Mouse (Mus musculus): Measurements from ENCODE around the gene Bet1l. TPM values are rescaled to one million over a fixed set of nuclear protein-coding genes. Genes with fewer than 3 reads are reported as not detected.
A peak's percentile ranks its signal among the peaks of the same experiment; 100 is the strongest.

The Bet1l gene
- polyA plus RNA-seq, 1 experiment from 2014 or later, result 47.2 TPM

DNA sequence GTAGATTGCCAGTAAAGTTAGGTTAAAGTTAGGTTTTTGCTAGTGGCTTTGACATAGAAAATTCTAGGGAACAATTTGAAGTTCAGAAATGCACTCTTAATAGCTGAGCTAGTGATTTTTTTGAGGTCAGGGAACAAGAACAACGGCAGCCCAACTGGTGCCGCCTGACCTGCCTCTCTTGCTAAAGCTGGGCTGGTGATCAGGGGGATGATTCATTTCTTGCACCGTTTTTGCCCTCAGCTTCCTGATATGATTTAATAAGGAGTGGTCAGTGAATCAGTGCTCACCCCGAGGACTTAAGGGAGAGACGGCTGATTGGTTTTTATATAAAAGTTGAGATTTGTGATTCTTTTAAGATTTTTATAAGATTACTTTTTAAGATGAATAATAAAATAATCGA lies 25.9 kb downstream of the Bet1l start:
- no peaks in the 10 kb centered on the region for H3K9me3 ChIP-seq (replicated peaks; ENCODE audit: control insufficient read depth, low read length)
- H3K4me1 ChIP-seq (ENCODE audit: control insufficient read depth, insufficient read depth, low read length), result no peaks in the 10 kb centered on the region
- H3K4me3 ChIP-seq (ENCODE audit: low read depth, low read length), result no peak overlapping the region
- no peak for DNase-seq (ENCODE audit: low spot score)
- H3K27ac ChIP-seq (ENCODE audit: low read depth, low read length), result no peak overlapping the region
- H3K4me2 ChIP-seq (ENCODE audit: low read length), result no peak overlapping the region
- no peaks in the 10 kb centered on the region for H3K36me3 ChIP-seq (ENCODE audit: control insufficient read depth, insufficient read depth, low read length)
- no peak for ATAC-seq
- H3K9ac ChIP-seq (ENCODE audit: low read length), result no peak overlapping the region
- WGBS, result 80% methylated on average over 6 of the region's 6 CpGs
- no peaks in the 10 kb centered on the region; the same call in 1 of the 2 replicates for H3K27me3 ChIP-seq (replicated peaks; ENCODE audit: control insufficient read depth, insufficient read depth, low read length)

DNA sequence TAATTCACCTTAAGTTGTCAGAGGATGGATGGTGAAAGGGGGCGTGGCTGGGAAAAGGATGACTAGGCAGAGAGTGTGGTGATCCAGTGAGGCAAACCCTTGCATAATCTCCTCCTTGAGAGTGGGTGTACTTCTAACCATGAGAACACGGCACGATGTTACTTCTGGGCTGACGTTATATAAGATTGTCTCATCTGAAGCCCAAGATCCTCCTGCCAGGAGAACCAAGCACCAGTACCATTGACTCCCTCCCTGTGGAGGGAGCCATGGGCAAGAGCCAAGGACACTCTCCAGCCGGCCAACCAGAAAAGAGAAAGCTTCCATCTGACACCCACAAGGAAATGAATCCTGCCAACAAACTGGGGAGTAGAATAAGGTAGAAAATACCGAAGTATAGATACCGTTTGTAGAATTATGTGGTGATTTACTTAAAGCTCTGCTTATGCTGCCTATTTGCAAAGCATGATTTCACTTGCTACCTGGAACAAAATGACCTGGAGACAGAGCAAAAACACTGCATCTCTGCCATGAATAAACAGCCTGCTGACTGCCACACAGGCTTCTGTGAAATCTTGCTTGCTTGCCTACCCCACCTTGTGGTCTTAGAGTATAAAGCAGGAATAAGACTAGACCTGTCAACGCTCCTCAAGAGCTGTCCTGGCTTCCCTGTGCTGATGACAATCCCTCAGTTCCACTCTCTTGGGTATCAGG lies 29.1 kb downstream of the Bet1l start:
- WGBS, result 45% methylated on average over 8 of the region's 8 CpGs
- Histone ChIP-seq H3K4me3 (ENCODE audit: low read depth, low read length) (no peak overlapping the region), H3K27me3 (replicated peaks; ENCODE audit: control insufficient read depth, insufficient read depth, low read length) (no peaks in the 10 kb centered on the region; the same call in 1 of the 2 replicates), H3K9ac (ENCODE audit: low read length) (no peak overlapping the region), H3K4me2 (ENCODE audit: low read length) (no peak overlapping the region), H3K9me3 (replicated peaks; ENCODE audit: control insufficient read depth, low read length) (no peaks in the 10 kb centered on the region), H3K27ac (ENCODE audit: low read depth, low read length) (no peak overlapping the region), H3K4me1 (ENCODE audit: control insufficient read depth, insufficient read depth, low read length) (no peaks in the 10 kb centered on the region), H3K36me3 (ENCODE audit: control insufficient read depth, insufficient read depth, low read length) (no peaks in the 10 kb centered on the region)
- DNase-seq (ENCODE audit: low spot score) (peak; percentile 66), ATAC-seq (no peak)

DNA sequence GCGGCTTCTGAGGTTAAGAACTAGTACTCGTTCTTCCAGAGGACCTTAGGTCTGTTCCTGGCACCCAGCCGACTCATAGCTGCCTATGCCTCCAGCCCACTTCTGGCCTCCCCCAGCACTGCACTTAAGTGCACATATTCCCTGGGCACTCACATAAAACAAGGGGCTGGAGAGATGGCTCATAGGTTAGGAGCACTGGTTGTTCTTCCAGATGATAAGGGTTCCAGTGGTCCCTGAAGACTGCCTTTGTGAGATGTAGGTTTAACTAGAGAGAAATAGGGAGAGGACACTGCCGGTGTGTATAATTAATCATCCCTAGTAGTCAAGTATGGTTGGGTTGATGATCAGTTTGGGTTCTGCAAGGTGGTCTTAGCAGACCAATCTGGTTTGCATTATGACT lies 34.6 kb downstream of the Bet1l start:
- Histone ChIP-seq H3K4me1 (ENCODE audit: control insufficient read depth, insufficient read depth, low read length) (no peaks in the 10 kb centered on the region), H3K36me3 (ENCODE audit: control insufficient read depth, insufficient read depth, low read length) (no peaks in the 10 kb centered on the region; the same call in 1 of the 2 replicates), H3K9ac (ENCODE audit: low read length) (no peak overlapping the region), H3K27me3 (replicated peaks; ENCODE audit: control insufficient read depth, insufficient read depth, low read length) (no peaks in the 10 kb centered on the region; the same call in 1 of the 2 replicates), H3K9me3 (replicated peaks; ENCODE audit: control insufficient read depth, low read length) (no peaks in the 10 kb centered on the region), H3K27ac (ENCODE audit: low read depth, low read length) (no peak overlapping the region), H3K4me3 (ENCODE audit: low read depth, low read length) (no peak overlapping the region), H3K4me2 (ENCODE audit: low read length) (no peak overlapping the region)
- 94% methylated on average over 4 of the region's 4 CpGs for WGBS
- DNase-seq (ENCODE audit: low spot score) (no peak), ATAC-seq (no peak)

DNA sequence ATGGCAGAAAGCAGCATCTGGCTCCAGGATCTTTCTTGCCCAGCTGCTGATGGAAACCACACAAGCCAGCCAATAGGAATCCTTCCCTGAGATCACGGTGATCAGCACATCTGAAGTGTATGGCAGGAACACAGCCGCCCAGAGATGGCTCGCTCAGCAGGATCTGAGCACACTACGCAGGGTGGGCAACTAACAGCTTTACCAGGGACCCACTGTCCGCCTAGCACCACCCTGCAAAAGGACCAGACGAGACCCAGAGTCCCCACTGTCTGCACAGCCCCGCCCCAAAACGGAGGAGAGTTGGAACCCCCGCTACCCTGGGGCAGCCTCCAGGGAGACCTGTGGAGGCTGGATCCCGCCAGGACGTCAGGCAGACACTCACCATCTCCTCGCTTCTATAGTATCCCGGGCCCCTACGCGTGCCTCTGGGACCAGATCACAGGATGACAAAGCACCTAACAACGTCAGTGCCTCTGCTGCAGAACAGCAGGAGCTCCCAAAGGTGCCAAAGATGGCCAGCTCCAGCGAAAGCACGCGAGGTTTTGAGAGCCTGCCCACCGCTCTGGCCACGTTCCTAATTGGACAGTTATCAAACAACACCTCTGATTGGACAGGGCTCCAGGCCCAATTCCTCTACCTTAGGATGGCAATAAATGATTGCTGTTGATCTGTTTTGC lies 35.6 kb downstream of the Bet1l start, which contains the start of gene Zfp941:
Zfp941 (minus strand) TSS at position 526 of the 677 bp plus-strand sequence.
- Histone ChIP-seq H3K27me3 (replicated peaks; ENCODE audit: control insufficient read depth, insufficient read depth, low read length) (no peaks in the 10 kb centered on the region; the same call in 1 of the 2 replicates), H3K4me1 (ENCODE audit: control insufficient read depth, insufficient read depth, low read length) (no peaks in the 10 kb centered on the region), H3K4me2 (ENCODE audit: low read length) (peak within 1 kb of the TSS; percentile 72), H3K9me3 (replicated peaks; ENCODE audit: control insufficient read depth, low read length) (no peaks in the 10 kb centered on the region), H3K36me3 (ENCODE audit: control insufficient read depth, insufficient read depth, low read length) (no peaks in the 10 kb centered on the region; the same call in 1 of the 2 replicates), H3K9ac (ENCODE audit: low read length) (peak within 1 kb of the TSS; percentile 70), H3K4me3 (ENCODE audit: low read depth, low read length) (peak within 1 kb of the TSS; percentile 48), H3K27ac (ENCODE audit: low read depth, low read length) (peak within 1 kb of the TSS; percentile 80)
- ATAC-seq (peak; percentile 92), DNase-seq (ENCODE audit: low spot score) (peak; percentile 87)
- WGBS, result 1% methylated on average over 21 of the region's 21 CpGs

DNA sequence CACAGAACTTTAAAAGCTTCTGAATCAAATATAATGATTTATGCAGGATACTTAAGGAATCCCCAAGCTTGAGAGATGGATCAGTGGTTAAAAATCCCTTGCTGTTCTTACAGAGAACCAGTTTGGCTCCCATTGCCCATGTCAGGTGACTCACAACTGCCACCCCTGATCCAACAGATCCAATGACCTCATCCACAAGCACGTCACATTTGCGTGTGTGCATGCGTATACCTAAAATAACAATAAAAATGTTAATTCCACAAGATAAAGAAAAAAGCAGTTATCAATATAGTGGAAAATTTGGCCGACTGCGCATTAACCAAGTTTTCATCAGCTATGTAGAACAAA lies 36.1 kb downstream of the Bet1l start:
- H3K4me2 ChIP-seq (ENCODE audit: low read length), result peak overlapping the region; percentile 72
- no peaks in the 10 kb centered on the region for H3K9me3 ChIP-seq (replicated peaks; ENCODE audit: control insufficient read depth, low read length)
- H3K36me3 ChIP-seq (ENCODE audit: control insufficient read depth, insufficient read depth, low read length), result no peaks in the 10 kb centered on the region; the same call in 1 of the 2 replicates
- peak overlapping the region; percentile 48 for H3K4me3 ChIP-seq (ENCODE audit: low read depth, low read length)
- 0 out of 2 replicates have a peak overlapping the region, but pooled peaks have one; percentile 80 for H3K27ac ChIP-seq (ENCODE audit: low read depth, low read length)
- H3K27me3 ChIP-seq (replicated peaks; ENCODE audit: control insufficient read depth, insufficient read depth, low read length), result no peaks in the 10 kb centered on the region
- H3K9ac ChIP-seq (ENCODE audit: low read length), result peak overlapping the region; percentile 70
- 42% methylated on average over 5 of the region's 5 CpGs for WGBS
- DNase-seq (ENCODE audit: low spot score), result no peak
- H3K4me1 ChIP-seq (ENCODE audit: control insufficient read depth, insufficient read depth, low read length), result no peaks in the 10 kb centered on the region
- ATAC-seq, result 0 out of 2 replicates have a peak, but pooled peaks have one; percentile 10

DNA sequence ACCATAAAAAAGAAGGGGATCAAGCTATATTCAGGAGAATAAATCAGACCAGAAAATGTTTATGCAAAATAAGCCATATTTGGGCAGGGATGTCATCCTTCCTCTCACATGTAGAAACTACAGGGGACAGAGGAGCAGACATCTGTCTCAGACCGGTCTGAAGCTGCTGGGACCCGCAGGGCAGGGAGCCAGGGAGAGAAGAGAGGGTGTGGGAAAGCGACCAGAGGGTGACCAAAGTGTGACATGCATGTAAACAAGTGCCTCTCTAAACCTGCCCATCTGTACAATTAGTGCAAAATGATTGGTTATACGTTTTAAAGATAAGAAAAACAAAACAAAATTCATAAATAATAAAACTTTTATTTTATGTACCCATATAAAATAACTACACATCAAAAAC lies 37.2 kb downstream of the Bet1l start:
- ATAC-seq (no peak), DNase-seq (ENCODE audit: low spot score) (no peak)
- no peaks in the 10 kb centered on the region; the same call in 1 of the 2 replicates for H3K36me3 ChIP-seq (ENCODE audit: control insufficient read depth, insufficient read depth, low read length)
- 71% methylated on average over 4 of the region's 4 CpGs for WGBS
- H3K27me3 ChIP-seq (replicated peaks; ENCODE audit: control insufficient read depth, insufficient read depth, low read length), result no peaks in the 10 kb centered on the region
- no peak overlapping the region for H3K9ac ChIP-seq (ENCODE audit: low read length)
- no peak overlapping the region for H3K4me3 ChIP-seq (ENCODE audit: low read depth, low read length)
- H3K9me3 ChIP-seq (replicated peaks; ENCODE audit: control insufficient read depth, low read length), result no peaks in the 10 kb centered on the region
- no peaks in the 10 kb centered on the region for H3K4me1 ChIP-seq (ENCODE audit: control insufficient read depth, insufficient read depth, low read length)
- H3K4me2 ChIP-seq (ENCODE audit: low read length), result no peak overlapping the region
- no peak overlapping the region for H3K27ac ChIP-seq (ENCODE audit: low read depth, low read length)

DNA sequence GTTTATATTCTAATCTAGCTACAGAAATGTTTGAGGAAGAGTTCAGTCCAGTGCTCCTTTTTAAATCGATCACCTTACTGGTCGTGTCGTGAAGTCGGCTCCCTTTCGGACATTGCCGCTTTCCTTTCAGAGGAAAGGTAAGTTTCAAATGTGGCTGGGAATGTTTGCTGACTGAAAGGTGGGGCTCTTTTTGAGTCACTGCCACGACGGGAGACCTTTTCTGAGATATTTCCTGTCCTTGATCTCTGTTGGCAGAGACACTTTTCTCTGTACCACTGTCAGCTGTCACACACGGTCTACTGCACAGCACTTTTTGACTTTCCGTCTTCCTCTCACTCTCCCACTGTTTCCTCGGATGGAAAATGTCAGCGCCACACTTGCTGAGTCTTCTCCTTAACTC lies 44.5 kb downstream of the Bet1l start:
- Histone ChIP-seq H3K36me3 (ENCODE audit: control insufficient read depth, insufficient read depth, low read length) (peaks cover 21% of the 10 kb centered on the region), H3K27me3 (replicated peaks; ENCODE audit: control insufficient read depth, insufficient read depth, low read length) (no peaks in the 10 kb centered on the region), H3K4me2 (ENCODE audit: low read length) (no peak overlapping the region), H3K27ac (ENCODE audit: low read depth, low read length) (no peak overlapping the region), H3K4me1 (ENCODE audit: control insufficient read depth, insufficient read depth, low read length) (no peaks in the 10 kb centered on the region), H3K9me3 (replicated peaks; ENCODE audit: control insufficient read depth, low read length) (no peaks in the 10 kb centered on the region), H3K4me3 (ENCODE audit: low read depth, low read length) (no peak overlapping the region), H3K9ac (ENCODE audit: low read length) (no peak overlapping the region)
- WGBS, result 90% methylated on average over 12 of the region's 12 CpGs
- DNase-seq (ENCODE audit: low spot score) (no peak), ATAC-seq (no peak)

DNA sequence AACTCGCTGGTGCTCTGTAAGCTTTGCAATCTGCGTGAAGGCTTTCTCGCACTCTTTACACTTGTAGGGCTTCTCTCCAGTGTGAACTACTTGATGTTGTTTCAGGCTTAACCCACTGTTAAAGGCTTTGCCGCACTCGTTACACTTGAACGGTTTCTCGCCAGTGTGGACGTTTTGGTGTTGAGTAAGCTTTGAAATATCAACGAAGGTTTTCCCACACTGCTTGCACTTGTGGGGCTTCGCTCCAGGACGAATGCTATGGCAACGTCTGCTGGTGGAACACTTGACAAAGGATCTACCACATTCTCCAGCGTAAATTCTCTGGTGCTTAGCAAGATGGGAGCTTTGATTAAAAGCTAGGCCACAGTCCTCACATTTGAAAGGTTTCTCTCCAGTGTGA lies 45.7 kb downstream of the Bet1l start:
- H3K9ac ChIP-seq (ENCODE audit: low read length), result no peak overlapping the region
- DNase-seq (ENCODE audit: low spot score) (no peak), ATAC-seq (no peak)
- no peak overlapping the region for H3K4me3 ChIP-seq (ENCODE audit: low read depth, low read length)
- WGBS, result 85% methylated on average over 13 of the region's 13 CpGs
- H3K27ac ChIP-seq (ENCODE audit: low read depth, low read length), result no peak overlapping the region
- peaks cover 21% of the 10 kb centered on the region for H3K36me3 ChIP-seq (ENCODE audit: control insufficient read depth, insufficient read depth, low read length)
- H3K4me1 ChIP-seq (ENCODE audit: control insufficient read depth, insufficient read depth, low read length), result no peaks in the 10 kb centered on the region
- H3K9me3 ChIP-seq (replicated peaks; ENCODE audit: control insufficient read depth, low read length), result no peaks in the 10 kb centered on the region
- H3K27me3 ChIP-seq (replicated peaks; ENCODE audit: control insufficient read depth, insufficient read depth, low read length), result no peaks in the 10 kb centered on the region
- no peak overlapping the region for H3K4me2 ChIP-seq (ENCODE audit: low read length)

DNA sequence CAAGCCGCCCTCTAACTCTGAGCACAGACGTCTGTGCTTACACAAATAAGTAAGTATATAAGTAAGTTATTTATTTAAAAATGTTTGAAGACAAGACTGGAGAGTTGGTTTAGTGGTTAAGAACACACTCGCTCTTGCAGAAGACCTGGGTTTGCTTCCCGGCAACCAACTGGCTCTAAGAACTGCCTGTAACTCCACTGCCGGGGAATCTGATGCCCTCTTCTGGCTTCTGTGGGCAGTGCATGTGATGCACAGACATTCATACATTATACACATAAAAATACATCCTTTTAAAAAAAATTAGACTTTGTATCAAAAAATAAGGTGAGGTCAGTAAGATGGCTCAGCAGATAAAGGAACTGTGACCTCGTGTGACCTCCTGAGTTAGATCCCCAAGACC lies 46.9 kb downstream of the Bet1l start:
- no peak for ATAC-seq
- Histone ChIP-seq H3K27me3 (replicated peaks; ENCODE audit: control insufficient read depth, insufficient read depth, low read length) (no peaks in the 10 kb centered on the region), H3K9ac (ENCODE audit: low read length) (no peak overlapping the region), H3K4me2 (ENCODE audit: low read length) (no peak overlapping the region), H3K27ac (ENCODE audit: low read depth, low read length) (no peak overlapping the region), H3K4me3 (ENCODE audit: low read depth, low read length) (no peak overlapping the region), H3K4me1 (ENCODE audit: control insufficient read depth, insufficient read depth, low read length) (no peaks in the 10 kb centered on the region), H3K36me3 (ENCODE audit: control insufficient read depth, insufficient read depth, low read length) (peaks cover 21% of the 10 kb centered on the region), H3K9me3 (replicated peaks; ENCODE audit: control insufficient read depth, low read length) (no peaks in the 10 kb centered on the region)
- 90% methylated on average over 6 of the region's 6 CpGs for WGBS
- DNase-seq (ENCODE audit: low spot score), result no peak

Measured in forebrain, embryonic 14.5 days (tissue).